Mouse (Mus musculus) bone marrow macrophage, adult 2 months (primary cell): ENCODE data around the gene Cldn7. TPM values are rescaled to one million over a fixed set of nuclear protein-coding genes. Genes with fewer than 3 reads are reported as not detected.
"Not testable (repeated sequence)": the region's sequence is repeated elsewhere in the genome, so short reads cannot be mapped to it uniquely, and the experiment has no call there.

Experiments used
- H3K27ac ChIP-seq: 2 replicates; pipeline ENCODE4 v1.5.1; 2012; ENCODE audit warnings: low read depth, low read length; ENCODE audit not compliant: insufficient read depth
- H3K4me1 ChIP-seq: 2 replicates; pipeline ENCODE4 v1.6.1; 2012; ENCODE audit warnings: low read length; ENCODE audit not compliant: control insufficient read depth, insufficient read depth
- H3K4me3 ChIP-seq: 2 replicates; pipeline ENCODE4 v1.5.1; 2012; ENCODE audit warnings: mild to moderate bottlenecking, low read length, moderate library complexity; ENCODE audit not compliant: insufficient read depth
- CTCF ChIP-seq: IDR thresholded peaks from 2 replicates; pipeline ENCODE4 v1.5.1; 2012; ENCODE audit warnings: low read depth, mild to moderate bottlenecking, low read length, moderate library complexity
- POLR2A ChIP-seq: IDR thresholded peaks from 2 replicates; pipeline ENCODE4 v1.6.1; 2012; ENCODE audit warnings: mild to moderate bottlenecking, low read depth, low read length, borderline replicate concordance
- polyA plus RNA-seq: library from polyadenylated mRNA; stranded (reverse); fragments of >200 nt; gene quantifications from 2 replicates; pipeline ENCODE4 v1.2.4, GENCODE M21; 2012; ENCODE audit not compliant: missing spikeins, insufficient read depth, insufficient read length

Gene Cldn7
- polyA plus RNA-seq, 1 experiment, result not detected

DNA sequence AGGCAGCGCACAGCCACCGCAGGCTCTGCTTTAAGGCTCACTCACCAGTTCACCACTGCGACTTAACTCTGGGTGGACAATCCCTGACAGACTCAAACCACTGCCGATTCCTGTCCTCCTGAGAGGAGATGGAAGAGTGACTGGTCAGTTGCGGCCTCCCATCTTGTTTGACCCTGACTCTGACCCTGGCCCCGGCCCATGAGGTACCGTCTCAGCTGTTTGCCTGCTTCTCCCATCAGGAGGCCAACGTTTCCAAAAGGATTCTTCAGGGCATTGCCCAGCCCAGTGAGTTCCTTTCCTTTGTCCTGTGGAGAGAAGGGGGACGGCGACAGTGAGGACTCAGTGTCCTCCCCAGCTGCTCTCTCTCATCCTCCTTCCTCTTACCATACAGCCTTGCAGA is 46.4 kb downstream of the Cldn7 start:
- no peak overlapping the region for H3K27ac ChIP-seq
- H3K4me1 ChIP-seq, result peaks cover 4% of the 10 kb centered on the region; the same call in 1 of the 2 replicates
- TF ChIP-seq POLR2A, result no peak
- TF ChIP-seq CTCF, result no peak
- H3K4me3 ChIP-seq, result no peak overlapping the region

DNA sequence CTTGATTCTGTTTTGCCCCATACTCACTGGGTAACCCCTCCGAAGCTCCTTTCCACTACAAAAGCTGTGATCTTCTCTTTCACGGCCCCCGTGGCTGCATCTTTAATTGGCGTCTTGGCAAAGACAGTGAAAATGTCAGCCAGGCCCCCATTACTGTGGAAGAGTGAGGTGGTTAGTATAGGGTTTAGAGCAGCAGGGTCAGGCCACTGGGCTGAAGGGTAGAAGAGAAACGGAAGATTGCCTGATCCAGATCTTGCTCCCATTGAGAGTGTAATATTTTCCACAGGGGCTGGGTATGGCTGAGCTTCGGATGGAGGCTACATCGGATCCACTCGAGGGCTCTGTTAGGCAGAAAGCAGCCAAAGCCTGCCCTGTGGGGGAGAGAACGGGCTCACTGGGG is 48.4 kb downstream of the Cldn7 start:
- Histone ChIP-seq H3K27ac (no peak overlapping the region), H3K4me1 (peaks cover 7% of the 10 kb centered on the region), H3K4me3 (no peak overlapping the region)
- no peak for TF ChIP-seq POLR2A
- TF ChIP-seq CTCF, result no peak

DNA sequence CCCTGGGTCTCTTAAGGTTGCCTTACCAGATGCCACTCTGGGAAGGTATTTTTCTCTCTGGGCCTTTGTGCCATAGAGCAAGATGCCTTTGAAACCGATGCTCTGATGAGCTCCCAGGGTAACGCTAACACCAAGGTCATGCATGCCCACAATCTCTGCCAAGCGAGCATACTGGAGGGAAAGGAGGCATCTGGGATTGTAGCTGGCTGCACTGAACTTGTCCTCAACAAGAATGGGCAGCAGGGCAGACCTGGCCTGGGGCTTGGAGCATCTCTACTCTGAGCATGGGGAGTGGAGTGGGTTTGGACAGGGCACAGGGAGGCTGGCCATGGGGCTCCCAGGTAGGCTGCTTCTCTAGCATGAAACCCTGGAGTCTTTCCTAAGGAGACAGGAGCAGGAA is 48.8 kb downstream of the Cldn7 start:
- TF ChIP-seq POLR2A (no peak), CTCF (no peak)
- Histone ChIP-seq H3K27ac (no peak overlapping the region), H3K4me3 (no peak overlapping the region), H3K4me1 (peaks cover 9% of the 10 kb centered on the region)

DNA sequence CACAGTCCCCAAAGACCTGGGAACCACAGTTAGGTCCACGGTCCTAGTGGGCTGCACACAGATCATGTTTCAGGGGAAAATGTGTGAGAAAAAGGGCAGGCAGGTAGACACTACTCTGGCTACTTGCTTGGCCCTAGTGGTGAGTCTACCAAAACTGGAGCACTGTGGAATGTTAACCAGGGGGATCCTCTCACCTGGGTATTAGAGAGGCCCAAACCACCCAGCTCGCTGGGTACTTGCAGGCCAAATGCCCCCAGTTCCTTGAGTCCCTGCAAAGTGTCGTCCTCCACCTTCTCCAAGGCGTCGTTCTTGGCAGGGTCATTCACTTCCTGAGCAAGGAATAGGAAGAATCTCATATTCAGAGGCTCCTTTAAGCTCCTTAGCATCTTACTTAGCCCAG is 49.5 kb downstream of the Cldn7 start:
- H3K27ac ChIP-seq, result no peak overlapping the region
- H3K4me1 ChIP-seq, result peaks cover 14% of the 10 kb centered on the region
- TF ChIP-seq CTCF (no peak), POLR2A (no peak)
- H3K4me3 ChIP-seq, result no peak overlapping the region

DNA sequence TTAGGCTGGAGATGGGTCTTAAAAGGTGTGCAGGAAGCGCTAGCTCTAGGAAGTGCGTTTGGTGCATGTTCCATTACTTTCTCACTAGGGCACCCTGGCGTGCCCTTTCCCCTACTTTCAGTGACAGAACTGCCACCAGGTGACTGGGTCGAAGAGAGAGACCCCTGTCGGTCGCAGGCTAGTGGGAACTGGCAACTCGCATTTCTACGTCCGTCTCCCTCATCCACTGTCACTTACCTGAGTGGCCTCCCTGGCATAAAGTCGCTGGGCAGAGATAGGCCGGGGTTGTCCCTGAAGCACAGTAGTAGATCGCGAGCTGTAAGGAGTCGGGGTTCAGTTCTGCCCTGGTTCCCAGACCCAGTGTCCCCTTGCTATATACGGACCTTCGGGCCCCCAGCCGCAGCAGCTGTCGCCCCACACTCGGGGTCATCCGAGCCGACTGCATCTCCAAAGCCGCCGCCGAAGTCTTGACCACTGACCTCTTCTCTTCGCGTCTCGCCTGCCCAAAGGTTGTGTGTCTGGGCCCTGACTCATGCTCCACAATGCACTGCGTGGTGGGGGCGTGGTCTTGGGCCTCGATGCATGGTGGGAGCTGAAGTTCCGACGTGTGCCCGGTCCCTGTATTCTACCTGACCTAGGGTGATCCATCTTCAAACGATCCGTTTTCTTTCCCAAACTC is 50.4 kb downstream of the Cldn7 start, which contains the start of gene Acadvl:
Gene Acadvl (minus strand): TSS at position 532 of the 679 bp plus-strand sequence.
- Histone ChIP-seq H3K27ac (peak within 1 kb of the TSS; percentile 27), H3K4me3 (peak within 1 kb of the TSS; percentile 72), H3K4me1 (peaks cover 19% of the 10 kb centered on the region)
- TF ChIP-seq CTCF (0 out of 2 replicates have a peak, but pooled peaks have one; percentile 26), POLR2A (no peak; the same call in 1 of the 2 replicates)

DNA sequence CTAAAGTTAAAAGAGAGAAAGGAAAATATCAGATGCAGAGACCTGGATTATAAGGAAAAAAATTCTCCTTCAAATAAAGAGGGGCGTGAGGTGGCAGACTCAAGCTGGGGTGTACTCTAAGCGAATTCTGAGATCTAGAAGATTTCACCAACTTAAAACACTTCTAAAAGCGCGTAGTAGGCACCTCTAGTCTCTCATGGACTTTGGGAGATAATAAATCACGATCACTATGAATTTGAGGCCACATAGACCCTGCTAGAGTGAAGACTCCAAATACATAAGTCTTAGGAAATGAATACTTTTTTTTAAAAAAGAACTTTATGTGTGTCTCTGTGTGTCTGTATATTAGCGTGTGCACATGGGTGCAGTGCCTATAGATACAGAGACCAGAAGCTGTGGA is 51.1 kb downstream of the Cldn7 start:
- Histone ChIP-seq H3K27ac (no peak overlapping the region), H3K4me3 (no peak overlapping the region), H3K4me1 (peaks cover 24% of the 10 kb centered on the region)
- TF ChIP-seq POLR2A (no peak), CTCF (no peak)

DNA sequence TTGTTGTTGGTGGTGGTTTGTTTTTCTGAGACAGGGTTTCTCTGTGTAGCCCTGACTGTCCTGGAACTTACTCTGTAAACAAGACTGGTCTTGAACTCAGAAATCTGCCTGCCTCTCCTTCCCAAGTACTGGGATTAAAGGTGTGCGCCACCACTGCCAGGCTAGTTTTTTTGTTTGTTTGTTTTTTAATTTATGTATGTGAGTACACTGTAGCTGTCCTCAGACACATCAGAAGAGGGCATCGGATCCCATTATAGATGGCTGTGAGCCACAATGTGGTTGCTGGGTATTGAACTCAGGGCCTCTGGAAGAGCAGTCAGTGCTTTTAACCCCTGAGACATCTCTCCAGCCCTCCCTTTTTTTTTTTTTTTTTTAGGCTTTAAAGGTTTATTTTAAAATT is 51.6 kb downstream of the Cldn7 start:
- peaks cover 24% of the 10 kb centered on the region for H3K4me1 ChIP-seq
- H3K4me3 ChIP-seq, result not testable (repeated sequence)

DNA sequence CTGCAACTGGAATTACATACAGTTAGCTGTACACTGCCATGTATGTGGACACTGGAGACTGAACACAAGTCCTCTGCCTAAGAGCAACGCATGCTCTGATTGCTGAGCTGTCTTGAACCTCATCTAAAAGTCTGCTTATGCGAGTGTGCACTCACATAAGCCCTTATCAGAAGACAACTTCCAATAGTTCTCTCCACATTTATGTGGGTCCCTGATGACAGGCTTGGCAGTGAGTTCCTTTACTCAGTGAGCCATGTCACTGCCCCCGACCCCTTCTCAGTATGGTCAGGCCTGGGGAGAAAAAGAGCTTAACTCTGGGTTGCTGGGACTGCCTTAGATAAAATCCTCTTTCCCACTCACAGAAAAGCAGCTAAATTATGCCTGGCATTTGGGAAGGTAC is 52.1 kb downstream of the Cldn7 start, which contains the start of gene Dlg4:
Gene Dlg4 (plus strand): TSS at position 274 of the 400 bp plus-strand sequence.
- Histone ChIP-seq H3K27ac (no peak within 1 kb of the TSS), H3K4me3 (no peak within 1 kb of the TSS), H3K4me1 (peaks cover 24% of the 10 kb centered on the region)
- TF ChIP-seq POLR2A, result no peak

More for the DNA sequence above, 51.6 kb downstream of the Cldn7 start:
- not testable (repeated sequence) for H3K27ac ChIP-seq

DNA sequence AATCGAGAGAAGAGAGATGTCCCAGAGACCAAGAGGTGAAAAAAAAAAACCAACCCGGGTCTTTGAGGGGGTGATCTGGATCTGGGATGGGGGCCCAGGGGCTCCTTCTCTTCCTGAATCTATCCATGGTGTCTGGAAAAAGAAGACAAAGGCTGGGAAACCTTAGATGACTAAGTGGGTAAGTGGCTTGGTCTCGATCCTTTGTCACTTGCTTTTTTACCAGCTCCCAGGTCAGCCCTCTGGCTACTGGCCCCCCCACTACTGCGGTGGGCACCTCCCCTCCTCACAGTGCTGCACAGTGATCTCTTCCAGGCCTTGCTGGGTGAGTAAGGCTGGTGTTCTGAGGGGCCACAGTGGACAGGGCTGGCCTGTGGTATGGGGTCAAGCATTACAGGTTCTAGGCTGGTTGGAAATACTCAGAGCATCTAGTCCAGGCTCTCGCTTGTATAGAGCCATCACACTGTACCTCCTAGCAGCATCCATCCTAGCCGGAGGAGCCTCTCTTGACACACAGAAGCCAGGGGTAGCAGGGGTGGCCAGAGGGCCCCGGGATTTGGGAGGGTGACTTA is 52.7 kb downstream of the Cldn7 start:
- Histone ChIP-seq H3K4me1 (peaks cover 24% of the 10 kb centered on the region), H3K27ac (no peak overlapping the region), H3K4me3 (no peak overlapping the region)
- TF ChIP-seq POLR2A, result no peak
- no peak for TF ChIP-seq CTCF

Other genes with a start within 250 kb of the Cldn7 start
- gene Polr2a, start 206.1 kb upstream of the Cldn7 start, polyA plus RNA-seq, result 46.5 and 69.7 TPM in 2 replicates
- gene Slc35g3, start 202.8 kb upstream of the Cldn7 start, polyA plus RNA-seq, result not detected in 2 replicates
- gene Zbtb4, start 198.9 kb upstream of the Cldn7 start, polyA plus RNA-seq, result 28.8 and 38.2 TPM in 2 replicates
- gene Chrnb1, start 168.8 kb upstream of the Cldn7 start, polyA plus RNA-seq, result 1.0 and 1.8 TPM in 2 replicates
- 27.9 and 29.7 TPM in 2 replicates for gene Fgf11, start 162.9 kb upstream of the Cldn7 start, polyA plus RNA-seq
- not detected in 2 replicates for gene Tmem102, start 159.2 kb upstream of the Cldn7 start, polyA plus RNA-seq
- not detected in 2 replicates for gene Gm39566, start 149.5 kb upstream of the Cldn7 start, polyA plus RNA-seq
- gene Spem2, start 146.3 kb upstream of the Cldn7 start, polyA plus RNA-seq, result not detected in 2 replicates
- gene Spem1, start 142.6 kb upstream of the Cldn7 start, polyA plus RNA-seq, result not detected in 2 replicates
- gene Nlgn2, start 127.0 kb upstream of the Cldn7 start, polyA plus RNA-seq, result 9.9 and 10.9 TPM in 2 replicates
- gene Tmem256, start 126.3 kb upstream of the Cldn7 start, polyA plus RNA-seq, result 253 and 279 TPM in 2 replicates
- gene Plscr3, start 118.4 kb upstream of the Cldn7 start, polyA plus RNA-seq, result 58.6 and 68.1 TPM in 2 replicates
- not detected in 2 replicates for gene Tnk1, start 106.0 kb upstream of the Cldn7 start, polyA plus RNA-seq
- not detected in 2 replicates for gene Tmem95, start 86.8 kb upstream of the Cldn7 start, polyA plus RNA-seq
- 6.3 and 7.1 TPM in 2 replicates for gene Kctd11, start 83.4 kb upstream of the Cldn7 start, polyA plus RNA-seq
- 0.66 TPM in 1 of 2 replicates, not detected in the other for gene Acap1, start 69.2 kb upstream of the Cldn7 start, polyA plus RNA-seq
- 1.4 TPM in 1 of 2 replicates, not detected in the other for gene 2810408A11Rik, start 63.8 kb upstream of the Cldn7 start, polyA plus RNA-seq
- gene Neurl4, start 63.7 kb upstream of the Cldn7 start, polyA plus RNA-seq, result 15.8 and 16.9 TPM in 2 replicates
- gene Gps2, start 50.9 kb upstream of the Cldn7 start, polyA plus RNA-seq, result 92.8 and 103 TPM in 2 replicates
- 326 and 347 TPM in 2 replicates for gene Eif5a, start 42.8 kb upstream of the Cldn7 start, polyA plus RNA-seq
- not detected in 2 replicates for gene Ybx2, start 29.0 kb upstream of the Cldn7 start, polyA plus RNA-seq
- not detected in 2 replicates for gene Slc2a4, start 16.6 kb upstream of the Cldn7 start, polyA plus RNA-seq
- gene Ctdnep1, start 16.4 kb downstream of the Cldn7 start, polyA plus RNA-seq, result 176 and 194 TPM in 2 replicates
- gene Elp5, start 17.7 kb downstream of the Cldn7 start, polyA plus RNA-seq, result 41.4 and 49.8 TPM in 2 replicates
- 1,001 and 1,002 TPM in 2 replicates for gene Gabarap, start 26.4 kb downstream of the Cldn7 start, polyA plus RNA-seq
- gene Phf23, start 31.0 kb downstream of the Cldn7 start, polyA plus RNA-seq, result 77.6 and 78.1 TPM in 2 replicates
- 20.4 and 25.8 TPM in 2 replicates for gene Dvl2, start 35.8 kb downstream of the Cldn7 start, polyA plus RNA-seq
- gene Acadvl, start 50.6 kb downstream of the Cldn7 start, polyA plus RNA-seq, result 46.4 and 51.3 TPM in 2 replicates
- 31.1 and 34.0 TPM in 2 replicates for gene Dlg4, start 52.2 kb downstream of the Cldn7 start, polyA plus RNA-seq
- not detected in 2 replicates for gene Asgr1, start 89.3 kb downstream of the Cldn7 start, polyA plus RNA-seq
- gene Asgr2, start 127.9 kb downstream of the Cldn7 start, polyA plus RNA-seq, result 1.4 and 2.3 TPM in 2 replicates
- 7.7 and 7.8 TPM in 2 replicates for gene Mgl2, start 165.6 kb downstream of the Cldn7 start, polyA plus RNA-seq
- gene Clec10a, start 191.4 kb downstream of the Cldn7 start, polyA plus RNA-seq, result 106 and 116 TPM in 2 replicates
- not detected in 2 replicates for gene Slc16a11, start 248.0 kb downstream of the Cldn7 start, polyA plus RNA-seq